Comparison of ENCODE assay signal across 8 mouse cellular contexts in the genomic region with DNA sequence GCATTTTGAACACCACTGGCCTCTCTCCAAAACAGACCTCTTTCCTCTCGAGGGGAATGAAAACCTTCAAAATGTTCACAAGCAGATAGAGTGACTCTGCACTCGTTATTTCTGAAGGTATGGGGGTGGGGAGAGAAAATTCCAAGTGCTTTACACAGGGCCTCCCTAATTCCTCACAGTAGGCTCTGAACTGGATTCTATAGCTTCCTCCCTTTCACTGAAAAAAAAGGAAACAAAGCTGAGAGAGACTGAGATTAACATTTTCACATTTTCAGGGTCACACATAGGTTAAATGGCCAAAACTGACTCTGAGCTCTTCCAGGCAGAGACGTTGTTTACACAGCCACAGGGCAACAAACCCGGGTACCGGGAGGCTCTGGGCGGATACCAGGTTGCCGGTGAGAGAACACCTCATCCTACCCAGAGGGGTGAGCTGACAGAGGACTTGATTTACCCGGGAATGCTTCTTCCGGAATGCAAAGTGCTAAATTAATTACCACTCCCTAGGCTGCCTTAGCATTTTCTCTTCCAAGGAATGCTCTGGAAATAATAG.
A peak's percentile ranks its signal among the peaks of the same experiment; 100 is the strongest.
DNase-seq lines count a peak whose midpoint lies in the region; ATAC-seq lines count a peak whose summit lies in the region.

No protein-coding gene starts in this region.

- peaks cover 61% of the 10 kb centered on the region for H3K4me1 ChIP-seq in embryonic facial prominence, embryonic 15.5 days
- peaks cover 30% of the 10 kb centered on the region for H3K4me1 ChIP-seq in hindbrain, embryonic 16.5 days (ENCODE audit: control insufficient read depth, insufficient read depth, low read depth, low read length)
- H3K4me1 ChIP-seq in neural tube, embryonic 11.5 days (ENCODE audit: control insufficient read depth, insufficient read depth, low read length): peaks cover 47% of the 10 kb centered on the region

- no peak overlapping the region for H3K9ac ChIP-seq in embryonic facial prominence, embryonic 15.5 days
- H3K9ac ChIP-seq in hindbrain, embryonic 16.5 days (ENCODE audit: low read depth, low read length): peak overlapping the region; percentile 23; the same call in 1 of the 2 replicates
- peak overlapping the region; percentile 73 for H3K9ac ChIP-seq in neural tube, embryonic 11.5 days (ENCODE audit: low read length)

- H3K4me2 ChIP-seq in embryonic facial prominence, embryonic 15.5 days (replicated peaks): no peak overlapping the region
- no peak overlapping the region for H3K4me2 ChIP-seq in hindbrain, embryonic 16.5 days (ENCODE audit: low read length)
- H3K4me2 ChIP-seq in neural tube, embryonic 11.5 days (ENCODE audit: low read depth): peak overlapping the region; percentile 61

- peak; percentile 15 for DNase-seq in kidney, postnatal 14 days
- DNase-seq in kidney, postnatal 36 days: no peak
- DNase-seq in neural tube, embryonic 11.5 days (ENCODE audit: low spot score): peak; percentile 34
- DNase-seq in spleen, postnatal 10 days (ENCODE audit: low spot score in 2 of 2): no peak

- H3K27ac ChIP-seq in embryonic facial prominence, embryonic 15.5 days (replicated peaks): peak overlapping the region; percentile 95
- peak overlapping the region; percentile 89 for H3K27ac ChIP-seq in hindbrain, embryonic 16.5 days (ENCODE audit: low read depth, low read length)
- H3K27ac ChIP-seq in neural tube, embryonic 11.5 days (ENCODE audit: low read depth, low read length): peak overlapping the region; percentile 97

- ATAC-seq in embryonic facial prominence, embryonic 15.5 days (ENCODE audit: insufficient number of reproducible peaks, low FRiP score, low TSS enrichment, low read depth): no peak
- no peak for ATAC-seq in hindbrain, embryonic 16.5 days
- ATAC-seq in neural tube, embryonic 11.5 days (ENCODE audit: insufficient read depth, low FRiP score, low TSS enrichment): no peak
- ATAC-seq in cerebellum, adult (ENCODE audit: insufficient number of reproducible peaks, low FRiP score, low TSS enrichment): no peak
- ATAC-seq in activated CD4-positive, CD25-positive, alpha-beta regulatory T cell, adult 4 months: no peak

- H3K4me3 ChIP-seq in embryonic facial prominence, embryonic 15.5 days (replicated peaks): no peak overlapping the region
- H3K4me3 ChIP-seq in hindbrain, embryonic 16.5 days (ENCODE audit: low read length): no peak overlapping the region
- H3K4me3 ChIP-seq in neural tube, embryonic 11.5 days (ENCODE audit: low read depth, low read length): 0 out of 2 replicates have a peak overlapping the region, but pooled peaks have one; percentile 9

- no peaks in the 10 kb centered on the region for H3K36me3 ChIP-seq in embryonic facial prominence, embryonic 15.5 days
- no peaks in the 10 kb centered on the region for H3K36me3 ChIP-seq in hindbrain, embryonic 16.5 days (ENCODE audit: control insufficient read depth, insufficient read depth, low read length)
- no peaks in the 10 kb centered on the region for H3K36me3 ChIP-seq in neural tube, embryonic 11.5 days (ENCODE audit: control insufficient read depth, insufficient read depth, low read length)

- WGBS in embryonic facial prominence, embryonic 15.5 days: 13% methylated on average over 9 of the region's 9 CpGs
- 7% methylated on average over 9 of the region's 9 CpGs for WGBS in hindbrain, embryonic 16.5 days
- WGBS in neural tube, embryonic 11.5 days: 2% methylated on average over 9 of the region's 9 CpGs

- no peaks in the 10 kb centered on the region for H3K27me3 ChIP-seq in embryonic facial prominence, embryonic 15.5 days
- H3K27me3 ChIP-seq in hindbrain, embryonic 16.5 days (replicated peaks; ENCODE audit: control insufficient read depth, insufficient read depth, low read length): no peaks in the 10 kb centered on the region
- H3K27me3 ChIP-seq in neural tube, embryonic 11.5 days (ENCODE audit: control insufficient read depth, insufficient read depth, low read length): no peaks in the 10 kb centered on the region

- no peaks in the 10 kb centered on the region for H3K9me3 ChIP-seq in embryonic facial prominence, embryonic 15.5 days (replicated peaks)
- no peaks in the 10 kb centered on the region for H3K9me3 ChIP-seq in hindbrain, embryonic 16.5 days (ENCODE audit: control insufficient read depth, low read length)
- no peaks in the 10 kb centered on the region for H3K9me3 ChIP-seq in neural tube, embryonic 11.5 days (ENCODE audit: control insufficient read depth, low read length)

Comparison
In these comparisons a context has a peak if more than half of its experiments do, and no peak if none do; other contexts are left out.
1. DNase-seq: peak in kidney, postnatal 14 days (single experiment) and neural tube, embryonic 11.5 days (single experiment); none in kidney, postnatal 36 days (0 of 2) and spleen, postnatal 10 days (0 of 2).
2. Peak in every context shown above with its lines, with median percentiles within 50 percentile points of each other: H3K27ac ChIP-seq.